Mouse (Mus musculus): ENCODE measurements around the gene Bace2.

Gene Bace2

GRCm38 (mm10) chr16:97356499-97357187, at the start of gene Bace2:
TSS of gene Bace2 (plus strand) at chr16:97356742.
- DNase-seq, result peak; percentile 51

GRCm38 (mm10) chr16:97307594-97307993, 48.9 kb upstream of the Bace2 start:
- DNase-seq, result no peak

GRCm38 (mm10) chr16:97309796-97310569, 46.6 kb upstream of the Bace2 start:
- DNase-seq, result no peak

GRCm38 (mm10) chr16:97310570-97310846, 46.0 kb upstream of the Bace2 start:
- no peak for DNase-seq

- DNase-seq, result peak; percentile 76
Observed at GRCm38 (mm10) chr16:97312960-97313686, 43.4 kb upstream of the Bace2 start.

GRCm38 (mm10) chr16:97321576-97321975, 35.0 kb upstream of the Bace2 start:
- DNase-seq, result no peak

GRCm38 (mm10) chr16:97322604-97323003, 33.9 kb upstream of the Bace2 start:
- DNase-seq, result no peak

- peak; percentile 65 for DNase-seq
Observed at GRCm38 (mm10) chr16:97325975-97326374, 30.6 kb upstream of the Bace2 start.

- no peak for DNase-seq
Observed at GRCm38 (mm10) chr16:97328602-97329001, 27.9 kb upstream of the Bace2 start.

- no peak for DNase-seq
Observed at GRCm38 (mm10) chr16:97353013-97353412, 3.5 kb upstream of the Bace2 start.

- DNase-seq, result no peak
Observed at GRCm38 (mm10) chr16:97354632-97355031, 1.9 kb upstream of the Bace2 start.

GRCm38 (mm10) chr16:97357188-97357821, 763 bp downstream of the Bace2 start:
- DNase-seq, result peak; percentile 36

GRCm38 (mm10) chr16:97362231-97362888, 5.8 kb downstream of the Bace2 start:
- no peak for DNase-seq

- DNase-seq, result no peak
Observed at GRCm38 (mm10) chr16:97366141-97366540, 9.6 kb downstream of the Bace2 start.

GRCm38 (mm10) chr16:97370258-97370657, 13.7 kb downstream of the Bace2 start:
- no peak for DNase-seq

- no peak for DNase-seq
Observed at GRCm38 (mm10) chr16:97387955-97388354, 31.4 kb downstream of the Bace2 start.

GRCm38 (mm10) chr16:97391289-97391688, 34.7 kb downstream of the Bace2 start:
- no peak for DNase-seq

- no peak for DNase-seq
Observed at GRCm38 (mm10) chr16:97391701-97392384, 35.3 kb downstream of the Bace2 start.

- no peak for DNase-seq
Observed at GRCm38 (mm10) chr16:97396436-97396835, 39.9 kb downstream of the Bace2 start.

- no peak for DNase-seq
Observed at GRCm38 (mm10) chr16:97397945-97398531, 41.5 kb downstream of the Bace2 start.

- no peak for DNase-seq
Observed at GRCm38 (mm10) chr16:97399991-97400390, 43.4 kb downstream of the Bace2 start.

GRCm38 (mm10) chr16:97401741-97402140, 45.2 kb downstream of the Bace2 start:
- no peak for DNase-seq
